Comparison of ENCODE assay signal across 17 mouse cellular contexts in genomic region chr5:115497033-115497432, GRCm38 (mm10). TPM values are rescaled to one million over a fixed set of nuclear protein-coding genes. Genes with fewer than 3 reads are reported as not detected.
"Had no signal": no experiment of that assay in that cellular context is flagged by ENCODE, and none has a peak within 500 bp of the region (broad histone marks: within the 10 kb centered on the region; RNA-seq: fewer than 3 reads in every experiment).

No protein-coding gene starts in this region.

- H3K9ac ChIP-seq: lung, embryonic 15.5 days; midbrain, embryonic 13.5 days; neural tube, embryonic 15.5 days had no signal

- DNase-seq: kidney, adult 2 months; right cerebral cortex, postnatal 4 days; spleen, adult 18-20 months; thymus, postnatal 36 days had no signal

- ATAC-seq: midbrain, embryonic 13.5 days had no signal

- H3K27ac ChIP-seq: left cerebral cortex, adult 2 months; limb, embryonic 10.5 days; lung, embryonic 15.5 days; midbrain, embryonic 13.5 days; neural tube, embryonic 15.5 days had no signal

- H3K27me3 ChIP-seq: lung, embryonic 15.5 days; midbrain, embryonic 13.5 days; neural tube, embryonic 15.5 days had no signal

- H3K9me3 ChIP-seq: limb, embryonic 10.5 days; lung, embryonic 15.5 days; midbrain, embryonic 13.5 days; neural tube, embryonic 15.5 days had no signal

- H3K4me3 ChIP-seq: left cerebral cortex, adult 2 months; limb, embryonic 10.5 days; lung, embryonic 15.5 days; midbrain, embryonic 13.5 days; myocyte; neural tube, embryonic 15.5 days had no signal

- H3K4me2 ChIP-seq: liver, embryonic 11.5 days; lung, embryonic 15.5 days; midbrain, embryonic 13.5 days; neural tube, embryonic 15.5 days had no signal

- H3K36me3 ChIP-seq: limb, embryonic 10.5 days; lung, embryonic 15.5 days; midbrain, embryonic 13.5 days; neural tube, embryonic 15.5 days had no signal

RNA-seq across cellular contexts. Expression of gene Pla2g1b, which starts 31.0 kb away (rescaled TPM):
- total RNA-seq: layer of hippocampus, postnatal 25 days; left cerebral cortex, adult 2 months; left cerebral cortex, postnatal 14 days; megakaryocyte-erythroid progenitor cell, adult 5-6 weeks had no signal
- polyA plus RNA-seq: limb, embryonic 10.5 days; limb, embryonic 14.5 days; liver, embryonic 16.5 days; midbrain, embryonic 13.5 days; myocyte; neural tube, embryonic 11.5 days had no signal
